Mouse (Mus musculus): Measurements from ENCODE around the gene Retn. TPM values are rescaled to one million over a fixed set of nuclear protein-coding genes. Genes with fewer than 3 reads are reported as not detected.

Gene Retn
- polyA plus RNA-seq, 1 experiment: not detected

DNA sequence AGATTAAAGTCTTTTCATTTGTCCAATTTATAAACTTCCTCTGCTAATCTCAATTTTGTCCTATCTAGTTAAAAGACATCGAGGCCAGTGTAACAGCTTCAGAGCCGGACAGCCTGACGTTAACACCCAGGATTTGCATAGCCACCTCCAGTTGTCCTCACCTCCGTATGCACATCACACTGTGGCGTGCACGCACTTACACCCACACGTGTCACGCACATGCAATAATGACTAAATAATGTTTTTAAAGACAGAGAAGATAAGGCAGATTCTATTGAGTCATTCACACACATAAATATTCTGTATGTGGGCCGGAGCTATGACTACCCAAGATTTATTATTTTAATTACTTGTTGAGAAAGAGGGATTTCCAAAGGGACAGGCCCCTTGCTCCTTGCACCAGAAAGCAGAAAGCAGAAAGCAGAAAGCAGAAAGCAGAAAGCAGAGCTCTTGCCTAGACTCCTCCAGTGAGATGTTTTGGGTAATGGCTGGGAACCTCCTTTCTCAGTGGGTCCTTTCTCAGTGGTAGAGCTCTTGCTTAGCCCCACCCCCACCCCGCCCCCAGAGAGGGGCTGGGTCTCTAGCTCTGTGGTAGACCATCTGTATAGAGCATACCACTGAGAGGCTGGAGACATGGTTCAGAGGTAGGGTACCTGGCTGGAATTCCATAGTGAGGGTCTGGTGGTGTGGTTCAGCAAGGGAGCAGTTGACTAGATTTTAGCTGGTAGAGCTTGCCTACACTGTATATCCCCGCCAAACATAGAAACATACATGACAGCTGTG lies 653 bp upstream of the Retn start:
- Histone ChIP-seq H3K4me1 (ENCODE audit: control insufficient read depth, insufficient read depth, low read length) (peaks cover 4% of the 10 kb centered on the region; the same call in 1 of the 2 replicates), H3K4me3 (ENCODE audit: insufficient read depth, low read depth, low read length) (no peak overlapping the region)
- 68% methylated on average over 11 of the region's 11 CpGs for WGBS

DNA sequence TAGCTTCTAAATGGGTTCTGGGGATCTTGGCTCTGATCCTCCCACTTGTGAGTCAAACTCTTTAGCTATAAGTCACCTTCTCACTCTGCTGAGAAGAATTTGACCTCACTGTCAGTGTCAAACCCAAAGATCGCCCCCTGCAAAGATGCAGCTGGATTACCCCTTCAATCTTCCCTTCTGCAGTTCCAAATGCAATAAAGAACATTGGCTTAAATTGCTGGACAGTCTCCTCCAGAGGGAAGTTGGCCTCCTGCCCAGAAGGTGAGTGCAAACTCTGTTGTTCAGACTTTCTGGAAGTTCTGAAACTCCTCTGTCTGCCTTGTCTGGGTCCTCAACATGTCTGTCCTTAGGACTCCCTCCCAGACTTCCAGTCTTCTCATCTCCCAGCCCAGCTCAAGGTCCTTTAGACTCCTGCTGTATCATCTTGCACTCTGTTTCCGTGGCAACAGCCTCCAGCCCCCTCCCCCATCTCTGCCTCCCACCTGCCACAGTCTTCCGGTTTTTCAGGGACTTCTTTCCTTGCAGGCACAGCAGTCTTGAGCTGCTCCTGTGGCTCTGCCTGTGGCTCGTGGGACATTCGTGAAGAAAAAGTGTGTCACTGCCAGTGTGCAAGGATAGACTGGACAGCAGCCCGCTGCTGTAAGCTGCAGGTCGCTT lies 1.3 kb downstream of the Retn start:
- TF ChIP-seq POLR2A (IDR thresholded peaks at IDR 0.05; ENCODE audit: insufficient read depth, low read depth, low read length) (no peak), CTCF (IDR thresholded peaks at IDR 0.05; ENCODE audit: insufficient read depth, low read depth, low read length) (no peak)
- 18% methylated on average over 7 of the region's 7 CpGs for WGBS
- peaks cover 4% of the 10 kb centered on the region; the same call in 1 of the 2 replicates for H3K4me1 ChIP-seq (ENCODE audit: control insufficient read depth, insufficient read depth, low read length)

More for the DNA sequence above, 653 bp upstream of the Retn start:
- no peak overlapping the region for H3K27ac ChIP-seq (ENCODE audit: insufficient read depth, low read depth, low read length)
- TF ChIP-seq POLR2A (IDR thresholded peaks at IDR 0.05; ENCODE audit: insufficient read depth, low read depth, low read length) (no peak), CTCF (IDR thresholded peaks at IDR 0.05; ENCODE audit: insufficient read depth, low read depth, low read length) (no peak)

DNA sequence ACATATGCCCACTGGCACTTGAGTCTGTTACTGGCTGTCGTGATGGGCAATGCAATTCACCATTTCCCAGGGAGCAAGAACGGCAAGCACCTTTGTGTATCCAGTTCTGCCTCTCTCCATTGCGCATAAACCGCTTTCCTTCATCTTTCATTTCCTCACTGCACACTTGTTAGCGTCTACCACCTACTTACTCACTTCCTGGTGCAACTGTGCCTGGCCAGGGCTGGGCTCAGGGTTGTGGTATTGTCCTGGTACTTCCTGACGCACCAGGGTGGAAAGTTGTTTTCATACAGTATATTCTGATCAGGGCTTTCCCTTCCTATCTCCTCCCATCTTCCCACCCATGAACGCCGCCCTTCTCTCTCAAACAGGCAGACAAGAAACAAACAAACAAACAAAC lies 5.3 kb downstream of the Retn start:
- Histone ChIP-seq H3K4me1 (ENCODE audit: control insufficient read depth, insufficient read depth, low read length) (peaks cover 4% of the 10 kb centered on the region; the same call in 1 of the 2 replicates), H3K4me3 (ENCODE audit: insufficient read depth, low read depth, low read length) (no peak overlapping the region), H3K27ac (ENCODE audit: insufficient read depth, low read depth, low read length) (no peak overlapping the region)
- no peak for TF ChIP-seq CTCF (IDR thresholded peaks at IDR 0.05; ENCODE audit: insufficient read depth, low read depth, low read length)
- TF ChIP-seq POLR2A (IDR thresholded peaks at IDR 0.05; ENCODE audit: insufficient read depth, low read depth, low read length): no peak
- WGBS: 77% methylated on average over 8 of the region's 8 CpGs

More for the DNA sequence above, 1.3 kb downstream of the Retn start:
- H3K27ac ChIP-seq (ENCODE audit: insufficient read depth, low read depth, low read length): no peak overlapping the region
- no peak overlapping the region for H3K4me3 ChIP-seq (ENCODE audit: insufficient read depth, low read depth, low read length)

DNA sequence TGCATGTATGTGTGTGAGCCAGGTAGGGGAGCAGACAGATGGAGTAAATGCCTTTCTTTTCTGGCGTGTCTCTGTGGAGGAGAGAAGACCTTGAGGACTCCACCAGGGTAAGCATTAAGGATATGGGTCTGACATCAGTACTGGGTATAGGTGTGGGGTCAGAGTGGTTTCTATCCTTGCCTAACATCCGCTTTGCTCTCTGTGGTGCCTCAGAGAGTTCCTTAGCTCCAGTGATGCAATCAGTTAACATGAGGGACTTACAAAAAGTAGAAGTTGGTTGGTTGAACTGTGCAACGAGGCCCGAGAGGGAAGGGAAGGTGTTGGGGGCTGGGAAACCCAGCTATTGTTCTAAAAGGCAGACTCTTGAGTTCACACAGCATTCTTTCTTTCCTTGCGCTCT lies 8.8 kb downstream of the Retn start:
- H3K4me3 ChIP-seq (ENCODE audit: insufficient read depth, low read depth, low read length): no peak overlapping the region
- WGBS: 52% methylated on average over 5 of the region's 5 CpGs
- H3K27ac ChIP-seq (ENCODE audit: insufficient read depth, low read depth, low read length): no peak overlapping the region
- TF ChIP-seq CTCF (IDR thresholded peaks at IDR 0.05; ENCODE audit: insufficient read depth, low read depth, low read length) (no peak), POLR2A (IDR thresholded peaks at IDR 0.05; ENCODE audit: insufficient read depth, low read depth, low read length) (no peak)
- H3K4me1 ChIP-seq (ENCODE audit: control insufficient read depth, insufficient read depth, low read length): no peaks in the 10 kb centered on the region

DNA sequence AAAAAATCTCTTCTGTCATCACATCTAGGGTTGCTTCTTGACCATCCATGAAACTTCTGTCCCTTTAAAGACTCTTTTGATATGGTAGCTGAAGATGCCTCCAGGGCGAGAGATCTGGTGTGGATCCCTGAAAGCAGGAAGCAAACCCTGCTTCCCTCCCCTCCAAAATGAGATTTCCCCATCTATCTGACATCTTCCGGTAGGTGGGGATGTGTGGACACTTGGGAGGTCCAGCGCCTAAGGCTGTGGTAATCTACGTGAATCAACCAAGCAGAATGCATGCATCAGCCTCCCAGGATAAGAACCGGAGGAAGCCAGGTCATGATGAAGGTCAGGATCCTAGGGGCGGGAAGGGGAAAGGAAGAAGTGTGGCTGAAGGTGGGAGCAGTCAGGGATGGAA lies 9.9 kb downstream of the Retn start, which contains the start of gene Mcemp1:
Gene Mcemp1, plus strand, starts transcription at position 248 of the 400 bp plus-strand sequence.
- no peaks in the 10 kb centered on the region for H3K4me1 ChIP-seq (ENCODE audit: control insufficient read depth, insufficient read depth, low read length)
- H3K4me3 ChIP-seq (ENCODE audit: insufficient read depth, low read depth, low read length): no peak within 1 kb of the TSS
- H3K27ac ChIP-seq (ENCODE audit: insufficient read depth, low read depth, low read length): no peak within 1 kb of the TSS
- TF ChIP-seq POLR2A (IDR thresholded peaks at IDR 0.05; ENCODE audit: insufficient read depth, low read depth, low read length) (no peak), CTCF (IDR thresholded peaks at IDR 0.05; ENCODE audit: insufficient read depth, low read depth, low read length) (no peak)
- 83% methylated on average over 6 of the region's 6 CpGs for WGBS

DNA sequence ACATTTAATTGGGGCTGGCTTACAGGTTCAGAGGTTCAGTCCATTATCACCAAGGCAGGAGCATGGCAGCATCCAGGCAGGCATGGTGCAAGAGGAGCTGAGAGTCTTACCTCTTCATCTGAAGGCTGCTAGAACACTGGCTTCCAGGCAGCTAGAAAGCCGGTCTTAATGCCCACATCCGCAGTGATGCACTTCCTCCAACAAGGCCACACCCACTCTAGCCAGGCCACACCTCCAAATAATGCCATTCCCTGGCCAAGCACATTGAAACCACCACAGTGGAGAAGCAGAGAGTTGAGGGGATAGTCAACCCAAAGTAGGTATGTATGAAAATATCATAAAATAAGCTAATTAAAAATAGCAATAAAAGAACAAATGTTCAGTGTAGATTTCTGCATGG lies 14.8 kb downstream of the Retn start:
- H3K4me3 ChIP-seq (ENCODE audit: insufficient read depth, low read depth, low read length): no peak overlapping the region
- TF ChIP-seq CTCF (IDR thresholded peaks at IDR 0.05; ENCODE audit: insufficient read depth, low read depth, low read length): no peak
- no peak for TF ChIP-seq POLR2A (IDR thresholded peaks at IDR 0.05; ENCODE audit: insufficient read depth, low read depth, low read length)
- WGBS: 78% methylated on average over 2 of the region's 2 CpGs

DNA sequence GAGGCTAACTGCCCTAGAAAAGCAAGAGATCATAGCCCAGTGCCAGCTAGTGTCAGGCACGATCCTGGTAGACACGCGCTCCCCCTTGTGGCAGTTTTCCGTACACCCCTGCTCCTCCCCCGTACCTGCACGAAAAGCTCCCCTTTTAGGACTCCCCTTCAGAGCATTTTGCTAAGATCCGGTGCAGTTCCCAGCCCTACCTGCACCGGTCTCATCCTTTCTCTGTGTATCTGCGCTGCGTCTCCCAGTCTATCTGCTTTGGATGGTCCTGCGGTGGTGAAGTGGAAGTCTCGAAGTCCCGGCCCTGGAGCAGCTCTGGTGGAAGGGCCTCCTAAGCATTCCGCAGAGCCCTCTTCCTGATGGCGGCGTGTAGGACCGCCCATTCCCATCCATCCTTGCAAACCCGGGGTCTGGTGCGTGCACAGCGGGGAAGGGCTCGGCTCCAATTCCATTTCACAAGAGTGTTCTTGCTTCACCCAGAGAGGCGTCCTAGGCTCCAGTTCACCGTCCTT lies 16.5 kb downstream of the Retn start, which contains the start of gene Fcor:
Gene Fcor, minus strand, starts transcription at position 383 of the 512 bp plus-strand sequence.
- Histone ChIP-seq H3K4me3 (ENCODE audit: insufficient read depth, low read depth, low read length) (peak within 1 kb of the TSS; percentile 77), H3K4me1 (ENCODE audit: control insufficient read depth, insufficient read depth, low read length) (no peaks in the 10 kb centered on the region), H3K27ac (ENCODE audit: insufficient read depth, low read depth, low read length) (peak within 1 kb of the TSS; percentile 95)
- 0 out of 2 replicates have a peak, but pooled peaks have one; percentile 47 for TF ChIP-seq POLR2A (IDR thresholded peaks at IDR 0.05; ENCODE audit: insufficient read depth, low read depth, low read length)
- peak; percentile 99 for TF ChIP-seq CTCF (IDR thresholded peaks at IDR 0.05; ENCODE audit: insufficient read depth, low read depth, low read length)
- under 1% methylated on average over 23 of the region's 23 CpGs for WGBS

More for the DNA sequence above, 14.8 kb downstream of the Retn start:
- H3K27ac ChIP-seq (ENCODE audit: insufficient read depth, low read depth, low read length): no peak overlapping the region
- H3K4me1 ChIP-seq (ENCODE audit: control insufficient read depth, insufficient read depth, low read length): no peaks in the 10 kb centered on the region

DNA sequence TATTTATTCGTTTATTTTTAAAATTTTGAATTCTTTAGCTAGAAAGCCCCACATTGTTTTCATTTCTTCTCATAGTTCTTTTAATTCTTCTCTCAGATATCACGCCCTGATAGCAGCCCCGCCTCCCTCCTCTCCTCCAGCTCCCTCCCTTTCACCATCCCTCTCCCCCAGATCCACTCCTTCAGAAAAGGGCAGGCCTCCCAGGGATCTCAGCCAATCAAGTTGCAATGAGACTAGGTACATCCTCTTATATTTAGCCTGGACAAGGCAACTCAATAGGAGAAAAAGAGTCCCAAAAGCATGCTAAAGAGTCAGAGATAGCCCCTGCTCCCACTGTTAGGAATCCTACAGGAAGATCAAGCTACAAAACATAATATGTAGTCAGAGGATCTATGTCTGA lies 19.1 kb downstream of the Retn start:
- 56% methylated on average over 3 of the region's 3 CpGs for WGBS
- H3K27ac ChIP-seq (ENCODE audit: insufficient read depth, low read depth, low read length): no peak overlapping the region
- no peak overlapping the region for H3K4me3 ChIP-seq (ENCODE audit: insufficient read depth, low read depth, low read length)
- TF ChIP-seq POLR2A (IDR thresholded peaks at IDR 0.05; ENCODE audit: insufficient read depth, low read depth, low read length) (no peak), CTCF (IDR thresholded peaks at IDR 0.05; ENCODE audit: insufficient read depth, low read depth, low read length) (no peak)
- peaks cover 15% of the 10 kb centered on the region; the same call in 1 of the 2 replicates for H3K4me1 ChIP-seq (ENCODE audit: control insufficient read depth, insufficient read depth, low read length)
